ENCODE assay signal across 8 mouse cellular contexts in the genomic region with DNA sequence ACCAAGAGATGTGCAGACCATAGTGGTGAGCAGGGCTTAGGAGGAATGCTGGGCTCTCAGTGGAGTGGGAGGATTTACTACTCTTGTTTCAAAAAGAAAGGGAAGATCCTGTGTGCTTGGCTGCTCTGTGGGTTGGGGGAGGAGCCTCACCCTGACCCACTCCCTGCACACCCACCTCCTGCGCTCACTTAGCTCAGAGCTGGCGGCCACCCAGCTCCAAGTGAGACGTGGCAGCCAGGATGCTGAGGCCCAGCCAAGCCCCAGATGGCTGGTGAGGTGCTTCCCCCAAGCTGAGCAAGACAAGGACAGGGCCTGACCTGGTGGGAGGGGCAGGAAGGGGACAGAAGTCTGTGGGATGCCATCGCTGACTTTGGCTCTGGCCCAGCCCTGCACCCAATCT. TPM values are rescaled to one million over a fixed set of nuclear protein-coding genes. Genes with fewer than 3 reads are reported as not detected.
DNase-seq lines count a peak whose midpoint lies in the region; ATAC-seq and TF ChIP-seq lines count a peak whose summit lies in the region.

No protein-coding gene starts in this region.

- DNase-seq in adrenal gland, adult (ENCODE audit: inconsistent age in 2 of 2, low spot score in 1 of 2), result peak; percentile 42 to 62
- no peak for DNase-seq in adrenal gland, postnatal 4 days (ENCODE audit: low spot score in 2 of 2)
- DNase-seq in brain, adult 2 months (ENCODE audit: low read depth, low spot score), result peak; percentile 91
- DNase-seq in gastrocnemius, adult 2 months, result peak; percentile 89
- peak; percentile 80 for DNase-seq in left cerebral cortex, postnatal 4 days
- DNase-seq in urinary bladder, postnatal 14 days (ENCODE audit: low spot score), result peak; percentile 73

- no peak overlapping the region for H3K9ac ChIP-seq in intestine, embryonic 16.5 days (ENCODE audit: low read depth, low read length)
- H3K9ac ChIP-seq in neural tube, embryonic 14.5 days (replicated peaks; ENCODE audit: low read depth, low read length), result no peak overlapping the region

- intact Hi-C loops in gastrocnemius, adult 2 months (cut with DNase I), result no loop called here
- intact Hi-C loops in left cerebral cortex, postnatal 4 days (cut with DNase I), result no loop called here

- H3K36me3 ChIP-seq in intestine, embryonic 16.5 days (ENCODE audit: control insufficient read depth, insufficient read depth, low read length), result no peaks in the 10 kb centered on the region
- H3K36me3 ChIP-seq in neural tube, embryonic 14.5 days (ENCODE audit: control insufficient read depth, insufficient read depth, low read length), result no peaks in the 10 kb centered on the region

- H3K4me2 ChIP-seq in intestine, embryonic 16.5 days (ENCODE audit: low read depth, low read length), result no peak overlapping the region
- H3K4me2 ChIP-seq in neural tube, embryonic 14.5 days (ENCODE audit: low read depth, low read length), result no peak overlapping the region

- no peaks in the 10 kb centered on the region for H3K27me3 ChIP-seq in intestine, embryonic 16.5 days (replicated peaks; ENCODE audit: control insufficient read depth, insufficient read depth, low read length)
- H3K27me3 ChIP-seq in neural tube, embryonic 14.5 days (ENCODE audit: control insufficient read depth, insufficient read depth, low read length), result no peaks in the 10 kb centered on the region

- no peak for TF ChIP-seq CTCF in gastrocnemius, adult 2 months (IDR thresholded peaks at IDR 0.05)

- 30% methylated on average over 4 of the region's 4 CpGs for WGBS in intestine, embryonic 16.5 days
- 30% methylated on average over 4 of the region's 4 CpGs for WGBS in neural tube, embryonic 14.5 days

- no peaks in the 10 kb centered on the region for H3K9me3 ChIP-seq in intestine, embryonic 16.5 days (ENCODE audit: control insufficient read depth, low read length)
- H3K9me3 ChIP-seq in neural tube, embryonic 14.5 days (ENCODE audit: control insufficient read depth, low read length), result no peaks in the 10 kb centered on the region

- no peak overlapping the region for H3K4me3 ChIP-seq in gastrocnemius, adult 2 months
- no peak overlapping the region for H3K4me3 ChIP-seq in intestine, embryonic 16.5 days (ENCODE audit: low read length)
- no peak overlapping the region for H3K4me3 ChIP-seq in neural tube, embryonic 14.5 days (ENCODE audit: low read depth, low read length)

- H3K4me1 ChIP-seq in intestine, embryonic 16.5 days (ENCODE audit: control insufficient read depth, insufficient read depth, low read length), result peaks cover 26% of the 10 kb centered on the region
- no peaks in the 10 kb centered on the region for H3K4me1 ChIP-seq in neural tube, embryonic 14.5 days (ENCODE audit: control insufficient read depth, insufficient read depth, low read length)

- peak overlapping the region; percentile 48 for H3K27ac ChIP-seq in gastrocnemius, adult 2 months
- peak overlapping the region; percentile 45 for H3K27ac ChIP-seq in intestine, embryonic 16.5 days (ENCODE audit: low read length)
- H3K27ac ChIP-seq in neural tube, embryonic 14.5 days (ENCODE audit: low read depth, low read length), result no peak overlapping the region

- ATAC-seq in intestine, embryonic 16.5 days, result peak; percentile 79
- ATAC-seq in neural tube, embryonic 14.5 days (ENCODE audit: low read depth), result peak; percentile 53; the same call in 1 of the 2 replicates

RNA-seq across cellular contexts. Expression of a gene that starts 30.4 kb away (rescaled TPM):
- total RNA-seq in adrenal gland, postnatal 4 days (2021), result 10 to 100 TPM; 17.4 to 17.8 TPM
- total RNA-seq in gastrocnemius, adult 2 months (2021), result 1 to 10 TPM; 6.1 to 9.8 TPM
- polyA plus RNA-seq in intestine, embryonic 16.5 days (2015; fragmentation: Nextera tagmentation; extraction: Ambion mirVana), result 6.5 and 7.8 TPM in 2 replicates
- total RNA-seq in left cerebral cortex, postnatal 4 days (2021), result 10 to 100 TPM in 1 of 2 experiments, 1 to 10 TPM in 1; 9.6 to 10.2 TPM
- polyA plus RNA-seq in neural tube, embryonic 14.5 days (2014; fragmentation: Nextera tagmentation; extraction: Ambion mirVana), result 2.4 and 5.7 TPM in 2 replicates

Comparison
In these comparisons a context has a peak if more than half of its experiments do, and no peak if none do; other contexts are left out.
1. DNase-seq: peak in adrenal gland, adult (2 of 2), brain, adult 2 months (single experiment), gastrocnemius, adult 2 months (single experiment), left cerebral cortex, postnatal 4 days (single experiment) and urinary bladder, postnatal 14 days (single experiment); none in adrenal gland, postnatal 4 days (0 of 2).